Mouse (Mus musculus) adrenal gland, postnatal 10 days (tissue): ENCODE results near the gene Akap10. TPM values are rescaled to one million over a fixed set of nuclear protein-coding genes. Genes with fewer than 3 reads are reported as not detected.
"Not testable (repeated sequence)": the region's sequence is repeated elsewhere in the genome, so short reads cannot be mapped to it uniquely, and the experiment has no call there.

Experiments
- DNase-seq: peaks from one replicate; pipeline ENCODE4 v3.0.0; 2021; ENCODE audit warnings: mixed read lengths
- total RNA-seq, 2 experiments: library from RNA; stranded (reverse); gene quantifications; 2 replicates each; pipeline ENCODE4 v1.2.3; 2021

The Akap10 gene
- total RNA-seq, 2 experiments from 2014 or later, result 22.2 to 26.8 TPM

DNA sequence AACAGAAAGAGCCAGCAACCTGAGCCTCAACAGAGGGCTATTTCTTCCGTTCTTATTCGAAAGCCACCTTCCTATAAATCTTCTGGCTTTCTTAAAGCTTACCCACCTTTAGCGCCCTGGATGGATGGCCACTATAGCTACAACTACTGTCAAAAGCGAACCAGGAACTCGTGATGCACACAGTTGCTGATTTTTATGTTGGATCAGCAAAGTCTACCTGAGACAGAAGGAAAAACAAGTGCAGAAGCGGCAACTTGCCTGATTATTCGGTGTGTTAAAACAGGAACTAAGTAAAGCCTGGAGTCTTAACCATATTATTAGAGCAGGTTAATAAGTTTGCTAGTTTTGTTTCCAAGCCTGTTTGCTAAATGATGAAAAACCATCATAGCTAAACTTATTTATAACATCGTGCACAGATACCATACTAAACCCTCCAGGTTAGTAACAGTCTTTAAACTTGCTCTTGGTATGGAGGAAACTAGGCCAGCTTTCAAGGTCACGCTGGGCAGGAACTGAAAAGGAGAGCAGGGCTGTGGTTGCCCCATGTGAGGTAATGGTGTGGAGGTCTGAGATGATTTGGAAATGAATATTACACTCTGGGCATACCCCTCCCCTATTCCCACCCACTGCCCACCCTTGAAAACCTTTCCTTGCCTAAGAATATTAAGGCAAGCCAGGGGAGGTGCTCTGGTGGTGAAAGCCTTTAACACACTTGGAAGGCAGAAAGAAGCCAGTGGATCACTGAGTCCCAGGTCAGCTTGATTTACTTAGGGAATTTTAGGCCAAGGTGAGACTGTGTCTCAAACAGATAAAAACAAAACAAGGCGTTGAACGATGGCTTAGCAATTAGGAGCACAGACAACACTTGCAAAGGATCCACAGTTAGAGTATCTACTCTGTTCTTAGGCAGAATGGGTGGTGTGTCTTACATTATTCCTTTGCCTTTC is 861 bp upstream of the Akap10 start:
- DNase-seq, result peak; percentile 43

DNA sequence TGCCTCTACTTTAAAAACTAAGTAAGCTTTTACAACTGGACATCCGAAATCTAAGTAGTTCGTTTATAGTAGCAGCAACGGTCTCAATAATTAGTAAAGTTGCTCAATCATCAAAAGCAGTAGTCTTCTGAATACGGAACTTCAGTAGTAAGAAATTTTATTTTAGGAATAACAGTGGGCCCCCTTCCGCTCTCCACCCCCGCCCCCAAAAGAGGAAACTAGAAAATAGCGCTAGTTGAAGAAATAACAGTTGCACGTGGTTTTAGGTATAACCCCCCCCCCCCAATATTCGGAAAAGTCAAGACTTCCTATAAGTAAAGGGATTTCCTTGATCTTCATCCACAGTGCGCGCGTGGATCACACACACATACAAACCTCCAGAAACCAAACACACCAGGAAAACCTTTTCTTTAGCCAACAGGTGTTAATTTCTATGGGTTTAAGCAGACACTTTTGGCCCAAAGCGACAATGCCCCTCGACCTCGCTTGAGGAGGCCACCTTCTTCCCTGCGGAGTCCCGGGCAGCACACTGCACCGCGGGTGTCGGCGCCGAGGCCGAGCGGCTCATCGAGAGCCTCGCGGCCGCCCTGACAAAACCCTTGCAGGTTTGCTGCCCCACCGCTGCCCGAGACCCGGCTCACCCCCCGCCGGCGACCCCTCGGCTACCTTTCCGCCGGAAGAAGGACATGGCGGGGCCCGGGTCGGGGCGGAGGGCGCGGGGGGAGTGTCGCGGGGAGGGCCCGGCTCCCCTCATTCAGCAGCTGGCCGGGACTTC is 542 bp downstream of the Akap10 start:
- DNase-seq, result no peak

DNA sequence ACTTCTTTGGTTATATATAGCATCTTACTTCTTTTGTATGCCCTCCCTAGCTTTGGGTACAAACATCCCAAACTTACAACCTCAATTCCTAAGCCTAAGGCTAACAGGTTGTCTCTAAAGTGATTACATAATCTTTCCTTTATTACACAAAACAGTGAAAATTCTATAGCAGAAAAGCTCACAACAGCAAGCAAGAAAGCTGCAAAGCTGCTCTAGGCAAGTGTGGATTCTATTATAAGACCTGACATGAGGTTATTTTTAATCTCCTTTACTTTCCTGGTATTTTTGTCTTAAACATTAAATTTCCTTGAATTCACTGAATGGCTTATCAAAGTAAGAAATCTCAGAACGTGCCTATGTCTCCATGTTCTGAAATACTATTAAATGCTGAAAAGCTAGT is 6.7 kb downstream of the Akap10 start:
- no peak for DNase-seq

GRCm38 (mm10) chr11:61919702-61920101 is 10.3 kb downstream of the Akap10 start:
- no peak for DNase-seq

- no peak for DNase-seq
Observed at GRCm38 (mm10) chr11:61908315-61908714, 21.7 kb downstream of the Akap10 start.

DNA sequence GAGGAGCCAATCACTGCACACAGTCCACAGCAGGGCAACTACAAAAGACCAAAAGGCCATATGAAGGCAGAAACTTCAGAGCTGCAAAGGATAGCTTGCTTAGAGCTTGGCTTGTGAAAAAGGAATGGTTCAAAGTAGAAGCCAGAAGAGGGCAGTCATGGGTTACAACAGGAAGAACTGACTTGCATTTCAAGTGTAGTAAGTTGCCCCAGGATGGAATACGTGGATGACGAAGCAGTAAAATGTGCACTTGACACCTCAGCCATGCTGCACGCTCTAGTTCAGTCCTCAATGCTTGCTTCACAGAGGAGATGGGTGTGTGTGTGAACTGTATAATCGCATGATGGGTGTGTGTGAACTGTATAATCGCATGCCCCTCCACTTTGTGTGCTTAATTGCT is 47.9 kb downstream of the Akap10 start:
- DNase-seq, result no peak

DNA sequence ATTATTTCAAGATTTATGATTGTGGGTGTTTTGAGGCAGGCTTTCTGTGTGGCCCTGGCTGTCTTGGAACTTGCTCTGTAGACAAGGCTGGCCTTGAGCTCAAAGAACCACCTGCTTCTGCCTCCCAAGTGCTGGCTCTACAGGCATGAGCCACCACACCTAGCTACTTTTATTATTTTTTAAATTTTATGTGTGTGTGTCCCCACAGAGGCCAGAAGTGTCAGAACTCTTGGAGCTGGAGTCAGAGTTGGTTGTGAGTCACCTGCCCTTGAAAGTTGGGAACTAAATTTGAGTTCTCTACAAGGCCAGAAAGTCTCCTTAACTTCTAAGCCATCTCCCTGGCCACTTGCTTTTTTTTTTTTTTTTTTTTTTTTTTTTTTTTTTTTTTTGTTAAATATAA is 50.1 kb downstream of the Akap10 start:
- DNase-seq, result peak; percentile 18

DNA sequence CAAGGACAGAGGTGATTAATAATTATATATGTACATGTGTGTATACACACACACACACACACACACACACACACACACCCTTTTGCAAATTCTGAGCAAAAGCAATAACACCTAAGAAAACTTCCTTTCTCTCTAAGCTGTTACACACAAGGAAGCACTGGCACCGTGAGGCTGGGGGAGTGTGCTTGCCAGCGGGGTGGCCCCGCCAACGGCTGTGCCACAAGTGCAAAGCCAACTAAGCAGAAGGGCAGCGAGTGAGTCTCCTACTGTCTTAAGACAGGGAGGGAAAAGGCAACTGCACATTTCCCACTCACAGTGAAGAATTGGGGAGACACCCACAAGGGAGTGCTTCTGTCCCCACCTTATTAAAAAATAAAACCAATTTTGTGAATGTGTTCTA is 58.2 kb downstream of the Akap10 start:
- DNase-seq, result peak; percentile 56

DNA sequence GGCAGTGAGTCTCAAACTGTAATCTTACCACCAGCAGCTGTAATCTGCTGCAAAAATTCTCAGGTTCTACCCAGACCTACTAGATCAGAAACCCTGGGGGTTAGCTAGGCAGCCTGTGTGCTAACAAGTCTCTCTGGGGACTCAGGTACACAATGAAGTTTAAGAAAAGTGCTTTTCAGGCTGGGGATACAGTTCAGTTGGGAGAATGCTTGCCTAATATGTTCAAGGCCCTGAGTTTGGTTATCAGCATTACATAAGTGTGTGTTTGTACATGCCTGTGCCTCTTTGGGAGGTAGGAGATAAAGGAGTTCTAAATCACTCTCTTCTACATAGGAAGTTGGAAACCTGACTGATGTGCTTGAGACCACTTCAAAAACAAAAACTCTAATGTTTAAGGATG is 63.2 kb downstream of the Akap10 start:
- DNase-seq, result no peak

GRCm38 (mm10) chr11:61861781-61862547 is 68.1 kb downstream of the Akap10 start:
- no peak for DNase-seq

- DNase-seq, result peak; percentile 35
Observed at GRCm38 (mm10) chr11:61859316-61859715, 70.7 kb downstream of the Akap10 start.

GRCm38 (mm10) chr11:61855539-61855938 is 74.5 kb downstream of the Akap10 start:
- DNase-seq, result no peak

DNA sequence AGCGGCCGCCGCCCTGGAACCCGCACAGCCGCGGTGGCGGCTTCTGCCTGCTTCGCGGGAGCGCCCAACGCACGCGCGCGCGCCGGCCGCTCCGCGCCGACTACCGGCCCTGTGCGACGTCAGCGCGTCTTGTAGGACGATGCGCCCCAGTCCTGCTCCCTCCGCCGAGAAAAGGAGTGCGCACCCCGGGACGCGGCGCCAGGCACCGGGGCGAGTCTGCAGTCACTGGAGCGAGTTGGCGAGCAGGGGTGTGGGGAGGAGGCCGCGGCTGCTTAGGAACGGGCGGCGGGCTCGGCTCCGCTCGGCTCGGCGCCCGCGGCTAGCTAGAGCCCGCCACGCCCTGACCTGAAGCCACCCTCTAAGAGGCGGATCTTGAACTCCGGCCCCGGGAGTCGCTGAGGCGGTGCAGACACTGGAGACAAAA is 75.1 kb downstream of the Akap10 start, which contains the start of gene Ulk2:
TSS of gene Ulk2 (minus strand) at position 86 of the 424 bp plus-strand sequence.
- peak; percentile 93 for DNase-seq

- DNase-seq, result peak; percentile 90
Observed at GRCm38 (mm10) chr11:61854211-61854987, 75.7 kb downstream of the Akap10 start.

GRCm38 (mm10) chr11:61853659-61854058 is 76.4 kb downstream of the Akap10 start:
- DNase-seq, result no peak

GRCm38 (mm10) chr11:61852916-61853315 is 77.1 kb downstream of the Akap10 start:
- DNase-seq, result no peak

GRCm38 (mm10) chr11:61851195-61851594 is 78.9 kb downstream of the Akap10 start:
- no peak for DNase-seq

DNA sequence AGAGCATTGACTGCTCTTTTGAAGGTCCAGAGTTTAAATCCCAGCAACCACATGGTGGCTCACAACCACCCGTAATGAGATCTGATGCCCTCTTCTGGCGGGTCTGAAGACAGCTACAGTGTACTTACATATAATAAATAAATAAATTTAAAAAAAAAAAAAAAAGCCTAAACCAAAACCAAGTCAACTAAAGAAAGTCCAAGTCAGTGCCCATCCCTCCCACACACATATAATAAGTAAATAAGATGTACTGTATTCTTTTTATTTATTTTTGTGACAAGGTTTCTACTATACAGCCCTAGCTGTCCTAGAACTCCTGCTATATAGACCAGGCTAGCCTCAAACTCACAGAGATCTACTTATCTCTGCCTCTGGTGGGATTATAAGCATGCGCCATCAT is 89.4 kb downstream of the Akap10 start:
- not testable (repeated sequence) for DNase-seq

DNA sequence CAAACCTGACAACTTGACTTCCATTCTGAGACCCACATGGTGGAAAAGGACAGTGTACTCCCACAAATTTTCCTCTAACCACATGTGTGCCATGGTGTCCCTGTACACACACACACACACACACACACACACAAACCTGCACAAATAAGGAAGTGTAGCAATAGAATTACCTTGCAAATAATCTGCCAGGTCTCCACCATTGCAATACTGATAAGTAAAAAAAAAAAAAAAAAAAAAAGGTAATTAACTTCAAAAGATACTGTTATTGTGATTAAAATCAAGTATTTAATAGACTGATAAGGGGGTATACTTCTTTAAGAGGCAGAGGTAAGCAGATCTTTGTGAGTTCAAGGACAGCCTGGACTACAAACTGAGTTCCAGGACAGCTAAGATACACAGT is 90.1 kb downstream of the Akap10 start:
- no peak for DNase-seq

- DNase-seq, result no peak
Observed at GRCm38 (mm10) chr11:61839182-61839581, 90.9 kb downstream of the Akap10 start.
